Mouse (Mus musculus): ENCODE data around the gene Scfd2.

DNA sequence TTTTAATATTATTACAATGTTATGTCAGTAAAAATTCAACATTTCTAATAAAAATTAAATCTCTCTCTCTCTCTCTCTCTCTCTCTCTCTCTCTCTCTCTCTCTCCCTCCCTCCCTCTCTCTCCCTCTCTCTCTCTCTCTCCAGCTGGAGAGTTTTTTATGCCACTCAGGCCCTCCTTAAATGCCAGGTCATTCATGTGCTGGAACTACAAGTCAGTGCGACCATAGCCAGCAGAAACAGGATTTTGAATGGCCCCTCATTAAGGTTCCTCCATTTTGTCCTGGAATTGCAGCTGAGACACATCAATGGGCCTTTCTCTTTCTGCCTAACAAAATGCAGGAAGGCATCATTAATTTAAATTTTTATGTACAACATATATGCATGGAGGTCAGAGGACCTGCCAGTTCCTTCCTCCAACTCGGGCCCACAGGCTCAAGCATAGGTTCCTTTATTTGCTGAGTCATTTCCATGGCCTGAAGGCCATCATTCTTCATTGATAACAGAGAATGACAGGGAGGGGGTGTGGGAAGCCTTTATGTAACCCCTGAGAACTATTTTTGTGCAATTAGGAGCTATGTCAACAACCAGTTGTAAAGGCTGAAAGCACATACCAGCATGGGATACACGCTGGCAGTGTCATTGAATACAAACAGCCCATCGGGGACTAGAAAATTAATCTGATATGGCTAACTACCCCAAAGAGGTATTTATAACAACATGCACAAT lies 165.4 kb downstream of the Scfd2 start:
- no peak for TF ChIP-seq CTCF (IDR thresholded peaks at IDR 0.05; ENCODE audit: low read depth)
- no peak for TF ChIP-seq EP300 (IDR thresholded peaks at IDR 0.05; ENCODE audit: low read depth)

Data from liver, postnatal 0 days (tissue).